Mouse (Mus musculus) cerebellum, adult 9-10 months (tissue): Measurements from ENCODE around the gene Zfand2b.

Experiments
- DNase-seq: peaks from one replicate; pipeline ENCODE4 v3.0.0; 2022

Gene Zfand2b

GRCm38 (mm10) chr1:75160256-75160617, 8.2 kb upstream of the Zfand2b start:
- no peak for DNase-seq

GRCm38 (mm10) chr1:75168093-75168471, 364 bp upstream of the Zfand2b start:
- DNase-seq = peak; percentile 54

GRCm38 (mm10) chr1:75179334-75180104, 11.1 kb downstream of the Zfand2b start:
- peak; percentile 72 for DNase-seq

GRCm38 (mm10) chr1:75180105-75180590, 11.7 kb downstream of the Zfand2b start, which contains the start of gene Abcb6:
Abcb6 (minus strand) TSS chr1:75180392.
- DNase-seq = peak; percentile 86

- DNase-seq = peak; percentile 21
Observed at GRCm38 (mm10) chr1:75180741-75181140, 12.3 kb downstream of the Zfand2b start.

GRCm38 (mm10) chr1:75181377-75181870, 13.0 kb downstream of the Zfand2b start:
- DNase-seq = peak; percentile 44

- DNase-seq = no peak
Observed at GRCm38 (mm10) chr1:75182160-75182559, 13.7 kb downstream of the Zfand2b start.

- DNase-seq = peak; percentile 46
Observed at GRCm38 (mm10) chr1:75185495-75185894, 17.0 kb downstream of the Zfand2b start.

- DNase-seq = no peak
Observed at GRCm38 (mm10) chr1:75187126-75187525, 18.7 kb downstream of the Zfand2b start.

GRCm38 (mm10) chr1:75187914-75188483, 19.6 kb downstream of the Zfand2b start:
- DNase-seq = no peak

- DNase-seq = peak; percentile 28
Observed at GRCm38 (mm10) chr1:75190577-75190976, 22.1 kb downstream of the Zfand2b start.

- peak; percentile 57 for DNase-seq
Observed at GRCm38 (mm10) chr1:75191258-75191621, 22.8 kb downstream of the Zfand2b start.

- peak; percentile 99 for DNase-seq
Observed at GRCm38 (mm10) chr1:75191622-75192402, 23.4 kb downstream of the Zfand2b start, which contains the start of the genes Ankzf1 and Atg9a. Ankzf1 (plus strand) TSS chr1:75192151. Atg9a (minus strand) TSS chr1:75192196.

GRCm38 (mm10) chr1:75192452-75192851, 24.0 kb downstream of the Zfand2b start:
- DNase-seq = peak; percentile 51

GRCm38 (mm10) chr1:75201236-75201635, 32.8 kb downstream of the Zfand2b start:
- DNase-seq = no peak

GRCm38 (mm10) chr1:75208967-75209678, 40.7 kb downstream of the Zfand2b start:
- no peak for DNase-seq

GRCm38 (mm10) chr1:75210136-75211087, 42.0 kb downstream of the Zfand2b start, which contains the start of the genes Glb1l and Stk16:
Glb1l (minus strand) TSS chr1:75210813.
Stk16 (plus strand) TSS chr1:75210838.
- DNase-seq = peak; percentile 95

- DNase-seq = no peak
Observed at GRCm38 (mm10) chr1:75211141-75211708, 42.8 kb downstream of the Zfand2b start.

- DNase-seq = no peak
Observed at GRCm38 (mm10) chr1:75212542-75212941, 44.1 kb downstream of the Zfand2b start.

- DNase-seq = no peak
Observed at GRCm38 (mm10) chr1:75213096-75213495, 44.6 kb downstream of the Zfand2b start.

GRCm38 (mm10) chr1:75214442-75214841, 46.0 kb downstream of the Zfand2b start:
- DNase-seq = no peak
